Mouse (Mus musculus) cerebellum, adult 18-20 months (tissue): Measurements from ENCODE around the gene Olfr1509.
"Not testable (repeated sequence)": the region's sequence is repeated elsewhere in the genome, so short reads cannot be mapped to it uniquely, and the experiment has no call there.

ENCODE experiments used
- DNase-seq, 2 experiments: peaks; one replicate each; pipeline ENCODE4 v3.0.0; 2021

Olfr1509 gene

GRCm38 (mm10) chr14:52442690-52443089, at the start of gene Olfr1509:
TSS of gene Olfr1509 (plus strand) at chr14:52442990.
- DNase-seq = no peak

- no peak for DNase-seq
Observed at GRCm38 (mm10) chr14:52397279-52397678, 45.5 kb upstream of the Olfr1509 start, which contains the start of gene Olfr1511. TSS of gene Olfr1511 (minus strand) at chr14:52397379.

GRCm38 (mm10) chr14:52410142-52410919, 32.5 kb upstream of the Olfr1509 start:
- not testable (repeated sequence) for DNase-seq

- no peak for DNase-seq
Observed at GRCm38 (mm10) chr14:52414273-52414672, 28.5 kb upstream of the Olfr1509 start, which contains the start of gene Olfr1510. TSS of gene Olfr1510 (minus strand) at chr14:52414373.

- no peak for DNase-seq
Observed at GRCm38 (mm10) chr14:52427686-52428085, 15.1 kb upstream of the Olfr1509 start.

GRCm38 (mm10) chr14:52451138-52451537, 8.3 kb downstream of the Olfr1509 start:
- no peak for DNase-seq

GRCm38 (mm10) chr14:52461928-52462327, 19.1 kb downstream of the Olfr1509 start:
- DNase-seq = no peak

- no peak for DNase-seq
Observed at GRCm38 (mm10) chr14:52465738-52466137, 22.9 kb downstream of the Olfr1509 start.

- no peak for DNase-seq
Observed at GRCm38 (mm10) chr14:52467395-52467794, 24.6 kb downstream of the Olfr1509 start, which contains the start of gene Olfr1508. TSS of gene Olfr1508 (minus strand) at chr14:52467495.

GRCm38 (mm10) chr14:52495516-52495915, 52.7 kb downstream of the Olfr1509 start, which contains the start of gene Olfr1507:
TSS of gene Olfr1507 (minus strand) at chr14:52495749.
- DNase-seq = no peak
